Mouse (Mus musculus) liver, embryonic 14.5 days (tissue): ENCODE measurements at regions not wholly inside any gene's neighbourhood (a gene's known extent, or its start where the extent isn't known, plus 50 kb on each side); places are given as distances from the start of the nearest gene placed in this dataset.

ENCODE experiments used
- ATAC-seq: fragments of 200-750 bp; cut with Nextera tagmentation; 2 replicates; pipeline ENCODE4 v1.8.0; 2017; ENCODE audit warnings: moderate number of reproducible peaks, mild to moderate bottlenecking, moderate library complexity; ENCODE audit not compliant: insufficient read depth
- DNase-seq, 3 experiments: peaks; one replicate each; pipeline ENCODE4 v3.0.0-alpha.2; 2012 to 2013; ENCODE audit warnings: low read depth in 3 of 3, low spot score in 3 of 3
- H3K27ac ChIP-seq: fragments of 300-500 bp; sonication (generic); 2 replicates; pipeline ENCODE4 v1.5.1; 2014; ENCODE audit warnings: moderate library complexity, mild to moderate bottlenecking, control low read depth, inconsistent platforms
- H3K27me3 ChIP-seq: fragments of 300-500 bp; sonication (generic); 2 replicates; pipeline ENCODE4 v1.6.1; 2014; ENCODE audit warnings: mild to moderate bottlenecking, low read length, moderate library complexity; ENCODE audit not compliant: control insufficient read depth, insufficient read depth
- H3K36me3 ChIP-seq: fragments of 300-500 bp; sonication (generic); replicated peaks from 2 replicates; pipeline ENCODE4 v1.6.1; 2014; ENCODE audit warnings: low read depth; ENCODE audit not compliant: control insufficient read depth, insufficient read depth
- H3K4me1 ChIP-seq, 2 experiments: fragments of 200-500 bp in 1 of 2; fragments of 300-500 bp in 1 of 2; sonication (generic) in 1 of 2; replicated peaks; 2 replicates each; pipeline ENCODE4 v1.6.1; 2012 to 2014; ENCODE audit warnings: antibody characterized with exemption in 1 of 2, inconsistent platforms in 1 of 2, low read length in 1 of 2; ENCODE audit not compliant: control insufficient read depth in 2 of 2, insufficient read depth in 2 of 2
- H3K4me2 ChIP-seq: fragments of 300-500 bp; sonication (generic); 2 replicates; pipeline ENCODE4 v1.6.1; 2014; ENCODE audit warnings: low read depth, mild to moderate bottlenecking, control low read depth, moderate library complexity
- H3K4me3 ChIP-seq, 2 experiments: fragments of 200-500 bp in 1 of 2; fragments of 300-500 bp in 1 of 2; sonication (generic) in 1 of 2; 2 replicates each; pipeline ENCODE4 v1.5.1; 2012 to 2014; ENCODE audit warnings: low read depth in 2 of 2, low read length in 2 of 2, mild to moderate bottlenecking in 2 of 2, control low read depth in 1 of 2, inconsistent platforms in 1 of 2, moderate library complexity in 1 of 2; ENCODE audit not compliant: insufficient read depth in 1 of 2
- H3K9ac ChIP-seq: fragments of 300-500 bp; sonication (generic); replicated peaks from 2 replicates; pipeline ENCODE4 v1.6.1; 2014; ENCODE audit warnings: mild to moderate bottlenecking, control low read depth, moderate library complexity
- H3K9me3 ChIP-seq: fragments of 300-500 bp; sonication (generic); 2 replicates; pipeline ENCODE4 v1.6.1; 2016; ENCODE audit warnings: low read length, mixed read lengths; ENCODE audit not compliant: control insufficient read depth
- CTCF ChIP-seq: IDR thresholded peaks from 2 replicates; pipeline ENCODE4 v1.5.1; 2016; ENCODE audit warnings: antibody characterized with exemption, low read depth, control low read depth
- EP300 ChIP-seq: IDR thresholded peaks from 2 replicates; pipeline ENCODE4 v1.6.1; 2016; ENCODE audit warnings: antibody characterized with exemption, low read depth
- WGBS: fragments of 180-500 bp; shearing (Covaris S2); extraction: QIAGEN DNeasy Blood & Tissue Kit; methylation state at CpG from one replicate; pipeline ENCODE4 v1.1.7; 2014; ENCODE audit not compliant: insufficient replicate concordance; 5-methylcytosine and 5-hydroxymethylcytosine counted together

DNA sequence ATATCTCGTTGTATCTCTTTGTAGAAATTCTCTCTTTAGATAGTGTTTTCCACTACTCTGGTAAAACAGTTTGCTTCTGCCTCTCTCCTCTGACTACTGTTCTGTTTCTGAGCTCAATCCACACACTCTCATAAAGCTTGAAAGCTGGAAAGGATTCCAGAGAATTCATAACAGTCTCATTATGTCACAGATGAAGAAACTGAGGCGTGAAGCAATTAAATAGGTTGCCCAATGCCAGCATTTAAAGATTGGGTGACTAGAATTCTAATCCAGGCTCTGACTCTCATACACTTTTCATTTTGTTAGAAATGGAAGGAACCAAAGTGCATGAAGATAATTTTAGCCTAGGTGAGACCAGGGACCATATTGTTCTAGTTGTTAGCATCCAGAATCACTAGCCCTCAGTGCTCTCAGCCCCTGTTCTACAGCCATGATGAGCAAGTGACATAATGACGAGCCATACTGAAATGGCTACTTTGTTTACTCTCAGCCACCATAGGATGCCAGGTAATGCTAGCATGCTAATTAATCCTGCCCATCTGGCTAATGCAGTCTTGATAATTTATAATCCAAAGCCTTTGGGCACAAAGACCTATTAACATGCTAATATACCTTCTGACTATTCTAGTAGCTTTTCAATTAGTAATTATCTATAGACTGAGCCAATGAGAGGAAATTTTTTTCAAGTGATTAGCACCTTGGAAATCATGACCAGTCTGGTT lies 341.7 kb downstream of the Sec23a start:
- WGBS = 52% methylated on average over 3 of the region's 3 CpGs
- H3K27ac ChIP-seq = no peak overlapping the region
- no peaks in the 10 kb centered on the region for H3K27me3 ChIP-seq
- DNase-seq (no peak), ATAC-seq (no peak)
- H3K4me3 ChIP-seq = no peak overlapping the region
- H3K9ac ChIP-seq = no peak overlapping the region
- H3K4me2 ChIP-seq = no peak overlapping the region
- H3K36me3 ChIP-seq = no peaks in the 10 kb centered on the region
- no peaks in the 10 kb centered on the region for H3K4me1 ChIP-seq
- TF ChIP-seq CTCF (no peak), EP300 (no peak)
- H3K9me3 ChIP-seq = no peaks in the 10 kb centered on the region

DNA sequence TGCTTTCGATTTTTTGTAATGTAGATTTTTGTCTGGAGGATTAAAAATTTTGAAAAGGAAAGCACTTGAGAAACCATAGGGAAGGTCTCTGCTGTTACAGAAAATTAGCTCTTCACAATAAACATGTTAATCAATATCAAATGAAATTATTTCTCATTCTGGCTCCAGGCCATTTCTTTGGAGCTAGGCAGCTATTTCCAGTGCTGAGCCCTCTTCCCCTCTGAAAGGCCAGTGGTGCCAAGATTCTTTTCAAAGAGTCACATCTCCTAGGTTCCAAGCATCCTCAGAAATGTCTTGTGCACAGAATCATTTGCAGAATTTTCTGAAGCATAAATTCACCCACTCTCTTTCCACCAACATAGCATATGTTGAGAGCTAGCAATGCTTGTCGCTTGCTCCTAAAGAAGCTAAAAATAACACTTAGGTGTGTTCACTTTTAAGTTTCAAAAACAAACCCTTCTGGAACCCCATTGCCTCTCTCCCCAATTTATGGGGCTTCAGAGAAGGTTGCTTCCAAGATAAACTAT lies 357.2 kb downstream of the Sec23a start:
- TF ChIP-seq CTCF (no peak), EP300 (no peak)
- ATAC-seq (no peak), DNase-seq (no peak)

DNA sequence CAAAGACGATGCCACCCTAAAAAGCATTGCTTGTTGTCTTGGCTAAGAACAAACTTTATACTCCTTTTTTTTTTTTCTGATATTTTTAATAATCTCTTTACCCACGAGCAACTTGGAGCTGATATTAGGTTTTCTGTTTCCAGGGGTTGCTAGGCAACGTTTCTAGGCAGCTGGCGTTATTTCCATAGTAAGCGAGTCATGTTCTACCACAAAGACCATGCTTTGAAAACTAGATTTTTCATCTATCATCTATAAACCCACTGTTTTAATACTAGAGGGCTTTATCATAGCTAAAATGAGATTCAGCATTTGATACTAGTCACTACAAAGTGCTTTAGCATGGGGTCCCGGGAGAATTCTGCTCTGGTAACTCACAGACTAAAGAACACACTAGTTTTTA lies 358.1 kb downstream of the Sec23a start:
- Histone ChIP-seq H3K4me2 (no peak overlapping the region), H3K27me3 (no peaks in the 10 kb centered on the region), H3K4me3 (no peak overlapping the region), H3K36me3 (no peaks in the 10 kb centered on the region), H3K27ac (no peak overlapping the region), H3K9ac (no peak overlapping the region), H3K9me3 (no peaks in the 10 kb centered on the region), H3K4me1 (no peaks in the 10 kb centered on the region)
- ATAC-seq (no peak), DNase-seq (no peak)
- TF ChIP-seq EP300 (no peak), CTCF (no peak)
- WGBS = 65% methylated on average over 6 of the region's 6 CpGs

More for the DNA sequence above, 357.2 kb downstream of the Sec23a start:
- Histone ChIP-seq H3K36me3 (no peaks in the 10 kb centered on the region), H3K4me3 (no peak overlapping the region), H3K4me1 (no peaks in the 10 kb centered on the region), H3K9ac (no peak overlapping the region), H3K27me3 (no peaks in the 10 kb centered on the region), H3K9me3 (no peaks in the 10 kb centered on the region), H3K27ac (no peak overlapping the region), H3K4me2 (no peak overlapping the region)
- 76% methylated on average over 2 of the region's 2 CpGs for WGBS

DNA sequence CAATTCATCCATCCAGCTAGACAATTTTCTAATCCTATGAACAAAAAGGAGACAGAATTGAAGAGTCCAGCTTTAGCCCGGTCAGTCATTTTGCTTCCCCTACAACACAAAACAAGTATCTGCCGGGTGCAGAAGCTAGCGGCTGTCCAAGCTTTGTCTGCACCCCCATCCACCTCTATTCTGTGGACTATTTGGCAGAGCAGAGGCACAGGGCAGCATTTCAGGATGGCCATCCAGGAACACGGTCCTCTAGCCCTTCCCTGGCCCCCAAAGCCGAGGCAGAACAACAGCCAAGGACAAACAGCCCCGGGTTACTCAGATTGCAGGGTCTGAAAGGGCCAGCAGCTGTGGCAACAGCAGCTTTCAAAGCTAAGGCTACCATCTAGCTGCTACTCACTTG lies 358.6 kb downstream of the Sec23a start:
- DNase-seq (no peak), ATAC-seq (no peak)
- H3K36me3 ChIP-seq = no peaks in the 10 kb centered on the region
- no peak overlapping the region for H3K9ac ChIP-seq
- H3K4me1 ChIP-seq = no peaks in the 10 kb centered on the region
- TF ChIP-seq EP300 = no peak
- TF ChIP-seq CTCF = no peak
- WGBS = 62% methylated on average over 6 of the region's 6 CpGs
- no peak overlapping the region for H3K27ac ChIP-seq
- H3K4me2 ChIP-seq = no peak overlapping the region
- H3K27me3 ChIP-seq = no peaks in the 10 kb centered on the region
- H3K4me3 ChIP-seq = no peak overlapping the region
- no peaks in the 10 kb centered on the region for H3K9me3 ChIP-seq

DNA sequence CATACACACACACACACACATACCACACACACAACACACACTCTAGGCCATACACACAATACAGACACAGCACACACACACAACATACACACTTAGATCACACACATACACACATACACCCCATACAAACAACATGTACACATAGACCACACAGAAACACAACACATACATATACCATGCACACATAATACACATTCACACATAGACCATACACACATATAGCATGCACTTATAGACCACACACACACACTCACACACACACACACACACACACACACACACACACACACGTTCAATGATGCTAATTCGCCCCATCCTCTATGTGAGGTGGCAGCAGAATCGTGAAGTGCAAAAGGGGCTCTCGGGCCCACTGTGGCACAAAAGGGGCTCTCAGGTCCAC lies 359.1 kb downstream of the Sec23a start:
- 65% methylated on average over 4 of the region's 4 CpGs for WGBS
- DNase-seq (no peak), ATAC-seq (no peak)
- no peaks in the 10 kb centered on the region for H3K9me3 ChIP-seq
- H3K4me2 ChIP-seq = no peak overlapping the region
- no peaks in the 10 kb centered on the region for H3K4me1 ChIP-seq
- TF ChIP-seq EP300 (no peak), CTCF (no peak)
- H3K27ac ChIP-seq = no peak overlapping the region
- no peaks in the 10 kb centered on the region for H3K36me3 ChIP-seq
- no peak overlapping the region for H3K9ac ChIP-seq
- H3K4me3 ChIP-seq = no peak overlapping the region
- H3K27me3 ChIP-seq = no peaks in the 10 kb centered on the region
